Mouse (Mus musculus): ENCODE data around the gene Tdp1.

DNA sequence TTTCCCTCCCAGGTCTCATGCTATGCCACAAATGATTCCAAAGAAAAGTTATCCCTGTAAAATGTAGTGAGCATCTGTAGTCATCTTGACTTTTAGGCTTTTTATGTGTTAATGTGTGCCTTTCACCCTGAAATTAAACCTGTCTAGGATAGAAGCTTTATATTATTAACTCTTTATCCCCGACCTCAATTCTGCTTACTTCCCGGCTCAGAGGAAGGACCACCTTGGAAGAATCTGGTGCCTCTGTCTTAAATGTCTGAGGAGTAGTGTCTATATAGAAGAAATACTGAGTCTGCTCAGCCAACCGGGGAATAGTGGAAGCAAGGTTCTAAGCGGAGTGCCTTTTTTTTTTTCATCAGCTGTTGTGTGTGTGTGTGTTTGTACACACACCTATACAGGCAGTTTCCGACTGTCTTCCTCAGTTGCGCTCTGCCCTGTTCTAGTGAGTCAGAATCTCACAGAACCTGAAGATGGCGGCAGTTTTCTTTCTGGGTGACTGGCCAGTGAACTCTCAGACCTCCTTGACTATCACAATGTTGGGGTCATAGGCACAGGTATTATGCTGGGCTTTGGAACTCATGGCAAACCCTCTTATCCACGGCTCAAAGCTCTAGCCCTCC lies 1.1 kb downstream of the Tdp1 start:
- TF ChIP-seq CTCF (IDR thresholded peaks at IDR 0.05) (no peak), EP300 (IDR thresholded peaks at IDR 0.05) (no peak)
